Mouse (Mus musculus): ENCODE data around the gene Cttnbp2.
"Not testable (repeated sequence)": the region's sequence is repeated elsewhere in the genome, so short reads cannot be mapped to it uniquely, and the experiment has no call there.

Cttnbp2 gene

GRCm38 (mm10) chr6:18415961-18416360 is 98.7 kb downstream of the Cttnbp2 start:
- DNase-seq (ENCODE audit: low spot score), result no peak

- DNase-seq (ENCODE audit: low spot score), result no peak
These were observed 103.0 kb downstream of the Cttnbp2 start for GRCm38 (mm10) chr6:18411505-18412225.

GRCm38 (mm10) chr6:18408445-18408844 is 106.2 kb downstream of the Cttnbp2 start:
- no peak for DNase-seq (ENCODE audit: low spot score)

GRCm38 (mm10) chr6:18401066-18401674 is 113.5 kb downstream of the Cttnbp2 start:
- no peak for DNase-seq (ENCODE audit: low spot score)

- DNase-seq (ENCODE audit: low spot score), result no peak
These were observed 133.3 kb downstream of the Cttnbp2 start for GRCm38 (mm10) chr6:18381380-18381779.

GRCm38 (mm10) chr6:18380300-18381202 is 134.1 kb downstream of the Cttnbp2 start:
- peak; percentile 12 for DNase-seq (ENCODE audit: low spot score)

GRCm38 (mm10) chr6:18377755-18378154 is 136.9 kb downstream of the Cttnbp2 start:
- not testable (repeated sequence) for DNase-seq (ENCODE audit: low spot score)

- no peak for DNase-seq (ENCODE audit: low spot score)
These were observed 139.9 kb downstream of the Cttnbp2 start for GRCm38 (mm10) chr6:18374744-18375143.

GRCm38 (mm10) chr6:18373652-18374051 is 141.0 kb downstream of the Cttnbp2 start:
- DNase-seq (ENCODE audit: low spot score), result no peak

- peak; percentile 68 for DNase-seq (ENCODE audit: low spot score)
These were observed 142.0 kb downstream of the Cttnbp2 start for GRCm38 (mm10) chr6:18372447-18373228.

- DNase-seq (ENCODE audit: low spot score), result no peak
These were observed 144.9 kb downstream of the Cttnbp2 start for GRCm38 (mm10) chr6:18369723-18370122.

GRCm38 (mm10) chr6:18369054-18369453 is 145.6 kb downstream of the Cttnbp2 start:
- no peak for DNase-seq (ENCODE audit: low spot score)

GRCm38 (mm10) chr6:18362232-18362631 is 152.4 kb downstream of the Cttnbp2 start:
- no peak for DNase-seq (ENCODE audit: low spot score)

GRCm38 (mm10) chr6:18360955-18361354 is 153.7 kb downstream of the Cttnbp2 start:
- no peak for DNase-seq (ENCODE audit: low spot score)

- DNase-seq (ENCODE audit: low spot score), result no peak
These were observed 154.5 kb downstream of the Cttnbp2 start for GRCm38 (mm10) chr6:18360154-18360553.

GRCm38 (mm10) chr6:18349153-18349858 is 165.3 kb downstream of the Cttnbp2 start:
- no peak for DNase-seq (ENCODE audit: low spot score)

GRCm38 (mm10) chr6:18344272-18344671 is 170.4 kb downstream of the Cttnbp2 start:
- no peak for DNase-seq (ENCODE audit: low spot score)

- no peak for DNase-seq (ENCODE audit: low spot score)
These were observed 176.3 kb downstream of the Cttnbp2 start for GRCm38 (mm10) chr6:18338307-18338706.

GRCm38 (mm10) chr6:18335393-18335792 is 179.2 kb downstream of the Cttnbp2 start:
- DNase-seq (ENCODE audit: low spot score), result no peak

GRCm38 (mm10) chr6:18322950-18323349 is 191.7 kb downstream of the Cttnbp2 start:
- no peak for DNase-seq (ENCODE audit: low spot score)
